Mouse (Mus musculus) ES-E14 (cell line): Measurements from ENCODE around the gene Cd247.

Source experiments
- CHD2 ChIP-seq: IDR thresholded peaks from 2 replicates; pipeline ENCODE4 v1.6.1; 2014; ENCODE audit warnings: mild to moderate bottlenecking, low read depth, low read length, inconsistent platforms
- HCFC1 ChIP-seq: IDR thresholded peaks from 2 replicates; pipeline ENCODE4 v1.6.1; 2012; ENCODE audit warnings: low read length, inconsistent platforms, borderline replicate concordance; ENCODE audit not compliant: insufficient read depth
- MAFK ChIP-seq: IDR thresholded peaks from 2 replicates; pipeline ENCODE4 v1.6.1; 2014; ENCODE audit warnings: mild to moderate bottlenecking, low read depth, low read length, inconsistent platforms; ENCODE audit not compliant: insufficient read depth
- ZC3H11A ChIP-seq: IDR thresholded peaks from 2 replicates; pipeline ENCODE4 v1.6.1; 2012; ENCODE audit warnings: low read depth, mild to moderate bottlenecking, inconsistent platforms, low read length, borderline replicate concordance
- ZNF384 ChIP-seq: IDR thresholded peaks from 2 replicates; pipeline ENCODE4 v1.6.1; 2012; ENCODE audit warnings: low read depth, low read length, inconsistent platforms

GRCm38 (mm10) chr1:165828615-165829014, 40.1 kb downstream of the Cd247 start:
- TF ChIP-seq MAFK (no peak), HCFC1 (no peak), ZNF384 (no peak), CHD2 (no peak), ZC3H11A (no peak)
